Mouse (Mus musculus): ENCODE measurements around the gene Prps1l3. TPM values are rescaled to one million over a fixed set of nuclear protein-coding genes. Genes with fewer than 3 reads are reported as not detected.
"Not testable (repeated sequence)": the region's sequence is repeated elsewhere in the genome, so short reads cannot be mapped to it uniquely, and the experiment has no call there.

Prps1l3 gene
- polyA plus RNA-seq, 1 experiment = 25.5 TPM

DNA sequence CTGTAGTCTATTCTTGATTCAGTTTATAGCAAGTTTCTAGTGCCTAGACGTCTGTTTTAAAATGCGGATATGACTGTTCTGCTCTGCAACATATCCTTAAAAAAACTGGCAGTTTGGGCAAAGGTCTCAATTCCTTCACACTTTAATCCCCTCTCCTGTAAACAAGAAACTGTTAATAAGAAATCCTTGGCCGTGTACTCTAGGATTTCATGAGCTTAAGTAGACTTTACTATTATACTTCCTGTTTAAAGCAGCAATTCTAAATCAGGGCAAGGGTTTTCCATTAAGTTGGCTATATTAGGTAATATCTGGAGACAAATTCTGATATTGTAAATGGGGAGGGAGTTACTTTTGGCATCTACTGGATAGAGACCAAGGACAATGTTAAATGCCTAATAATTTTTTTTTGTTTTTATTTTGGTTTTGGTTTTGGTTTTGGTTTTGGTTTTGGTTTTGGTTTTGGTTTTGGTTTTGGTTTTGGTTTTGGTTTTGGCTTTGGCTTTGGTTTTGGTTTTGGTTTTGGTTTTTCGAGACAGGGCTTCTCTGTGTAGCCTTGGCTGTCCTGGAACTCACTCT is 25.8 kb upstream of the Prps1l3 start:
- H3K4me1 ChIP-seq (replicated peaks; ENCODE audit: control insufficient read depth, insufficient read depth, low read length) = no peaks in the 10 kb centered on the region
- no peak overlapping the region for H3K4me3 ChIP-seq (ENCODE audit: control insufficient read depth, insufficient read depth, low read length)
- no peak for DNase-seq
- no peak overlapping the region for H3K27ac ChIP-seq (ENCODE audit: control insufficient read depth, insufficient read depth, low read length)
- no peaks in the 10 kb centered on the region for H3K27me3 ChIP-seq (ENCODE audit: control insufficient read depth, insufficient read depth, low read length)
- no peaks in the 10 kb centered on the region for H3K36me3 ChIP-seq (ENCODE audit: control insufficient read depth, insufficient read depth, low read length)
- 83% methylated on average over 4 of the region's 4 CpGs for WGBS
- TF ChIP-seq CTCF (IDR thresholded peaks at IDR 0.05; ENCODE audit: borderline replicate concordance, control insufficient read depth, extremely low read depth, insufficient read depth, low read length, poor library complexity) (no peak), POLR2A (IDR thresholded peaks at IDR 0.05; ENCODE audit: control insufficient read depth, extremely low read depth, insufficient read depth, low read length, poor library complexity) (no peak)

- H3K36me3 ChIP-seq (ENCODE audit: control insufficient read depth, insufficient read depth, low read length) = no peaks in the 10 kb centered on the region
- H3K4me1 ChIP-seq (replicated peaks; ENCODE audit: control insufficient read depth, insufficient read depth, low read length) = peaks cover 4% of the 10 kb centered on the region
- DNase-seq = peak; percentile 67
- TF ChIP-seq CTCF (IDR thresholded peaks at IDR 0.05; ENCODE audit: borderline replicate concordance, control insufficient read depth, extremely low read depth, insufficient read depth, low read length, poor library complexity) (no peak), POLR2A (IDR thresholded peaks at IDR 0.05; ENCODE audit: control insufficient read depth, extremely low read depth, insufficient read depth, low read length, poor library complexity) (no peak)
- peak overlapping the region; percentile 23; the same call in 1 of the 2 replicates for H3K27ac ChIP-seq (ENCODE audit: control insufficient read depth, insufficient read depth, low read length)
- 12% methylated on average over 30 of the region's 30 CpGs for WGBS
- H3K4me3 ChIP-seq (ENCODE audit: control insufficient read depth, insufficient read depth, low read length) = peak overlapping the region; percentile 56
- H3K27me3 ChIP-seq (ENCODE audit: control insufficient read depth, insufficient read depth, low read length) = no peaks in the 10 kb centered on the region
These were observed 18.6 kb upstream of the Prps1l3 start for GRCm38 (mm10) chr12:57211353-57212311.

GRCm38 (mm10) chr12:57212463-57212862 is 17.7 kb upstream of the Prps1l3 start:
- WGBS = 92% methylated on average over 5 of the region's 5 CpGs
- not testable (repeated sequence) for H3K4me1 ChIP-seq (replicated peaks; ENCODE audit: control insufficient read depth, insufficient read depth, low read length); DNase-seq; H3K27me3 ChIP-seq (ENCODE audit: control insufficient read depth, insufficient read depth, low read length); H3K4me3 ChIP-seq (ENCODE audit: control insufficient read depth, insufficient read depth, low read length); H3K36me3 ChIP-seq (ENCODE audit: control insufficient read depth, insufficient read depth, low read length); H3K27ac ChIP-seq (ENCODE audit: control insufficient read depth, insufficient read depth, low read length)

DNA sequence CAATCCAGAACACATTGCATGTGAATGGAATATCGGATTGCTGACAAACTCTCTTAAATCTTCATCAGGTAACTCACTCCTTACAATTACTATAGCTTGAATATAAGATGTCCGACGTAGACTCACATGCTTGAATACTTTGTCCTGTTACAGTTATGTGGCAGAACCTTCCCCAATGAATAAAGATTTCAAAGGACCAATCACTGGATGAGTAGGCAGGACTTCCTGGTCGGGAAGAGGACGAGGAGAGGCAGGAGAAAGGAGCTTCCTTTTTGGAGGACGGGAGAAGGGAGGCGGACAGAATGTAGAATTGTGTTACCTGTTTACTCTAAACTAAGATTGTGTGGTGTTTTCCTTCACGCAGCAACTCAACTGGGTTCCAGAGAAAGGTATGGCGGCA is 3.8 kb upstream of the Prps1l3 start:
- no peaks in the 10 kb centered on the region for H3K27me3 ChIP-seq (ENCODE audit: control insufficient read depth, insufficient read depth, low read length)
- H3K4me1 ChIP-seq (replicated peaks; ENCODE audit: control insufficient read depth, insufficient read depth, low read length) = 0 out of 2 replicates have a peak, but pooled peaks cover under 1% of the 10 kb centered on the region
- DNase-seq = no peak
- no peak for TF ChIP-seq POLR2A (IDR thresholded peaks at IDR 0.05; ENCODE audit: control insufficient read depth, extremely low read depth, insufficient read depth, low read length, poor library complexity)
- no peak for TF ChIP-seq CTCF (IDR thresholded peaks at IDR 0.05; ENCODE audit: borderline replicate concordance, control insufficient read depth, extremely low read depth, insufficient read depth, low read length, poor library complexity)
- H3K27ac ChIP-seq (ENCODE audit: control insufficient read depth, insufficient read depth, low read length) = no peak overlapping the region
- no peaks in the 10 kb centered on the region for H3K36me3 ChIP-seq (ENCODE audit: control insufficient read depth, insufficient read depth, low read length)
- WGBS = 93% methylated on average over 9 of the region's 9 CpGs
- H3K4me3 ChIP-seq (ENCODE audit: control insufficient read depth, insufficient read depth, low read length) = no peak overlapping the region

DNA sequence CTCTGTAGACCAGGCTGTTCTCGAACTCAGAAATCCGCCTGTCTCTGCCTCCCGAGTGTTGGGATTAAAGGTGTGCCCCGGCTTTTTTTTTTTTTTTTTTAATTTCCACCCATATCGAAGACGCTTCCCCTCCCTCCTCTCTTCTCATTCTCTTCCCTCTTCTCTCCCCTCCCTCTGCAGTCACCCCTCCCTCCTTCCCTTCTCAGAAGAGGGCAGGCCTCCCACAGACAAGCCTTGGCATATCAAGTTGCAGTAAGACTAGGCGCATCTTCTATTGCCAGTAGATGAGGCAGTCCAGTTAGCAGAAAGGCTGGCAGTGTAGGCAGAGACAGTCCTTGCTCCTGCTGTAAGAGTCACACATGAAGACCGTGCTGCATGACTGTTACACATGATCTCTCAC is 2.4 kb upstream of the Prps1l3 start:
- no peaks in the 10 kb centered on the region for H3K27me3 ChIP-seq (ENCODE audit: control insufficient read depth, insufficient read depth, low read length)
- no peak for DNase-seq
- TF ChIP-seq CTCF (IDR thresholded peaks at IDR 0.05; ENCODE audit: borderline replicate concordance, control insufficient read depth, extremely low read depth, insufficient read depth, low read length, poor library complexity) = no peak
- TF ChIP-seq POLR2A (IDR thresholded peaks at IDR 0.05; ENCODE audit: control insufficient read depth, extremely low read depth, insufficient read depth, low read length, poor library complexity) = no peak
- no peaks in the 10 kb centered on the region for H3K36me3 ChIP-seq (ENCODE audit: control insufficient read depth, insufficient read depth, low read length)
- H3K4me3 ChIP-seq (ENCODE audit: control insufficient read depth, insufficient read depth, low read length) = no peak overlapping the region
- H3K4me1 ChIP-seq (replicated peaks; ENCODE audit: control insufficient read depth, insufficient read depth, low read length) = peaks cover 3% of the 10 kb centered on the region; the same call in 1 of the 2 replicates
- 93% methylated on average over 6 of the region's 8 CpGs for WGBS
- H3K27ac ChIP-seq (ENCODE audit: control insufficient read depth, insufficient read depth, low read length) = no peak overlapping the region

GRCm38 (mm10) chr12:57229703-57230102 is 509 bp upstream of the Prps1l3 start:
- Histone ChIP-seq H3K4me1 (replicated peaks; ENCODE audit: control insufficient read depth, insufficient read depth, low read length) (peaks cover 3% of the 10 kb centered on the region; the same call in 1 of the 2 replicates), H3K36me3 (ENCODE audit: control insufficient read depth, insufficient read depth, low read length) (no peaks in the 10 kb centered on the region), H3K4me3 (ENCODE audit: control insufficient read depth, insufficient read depth, low read length) (peak overlapping the region; percentile 55), H3K27me3 (ENCODE audit: control insufficient read depth, insufficient read depth, low read length) (no peaks in the 10 kb centered on the region), H3K27ac (ENCODE audit: control insufficient read depth, insufficient read depth, low read length) (peak overlapping the region; percentile 66)
- TF ChIP-seq CTCF (IDR thresholded peaks at IDR 0.05; ENCODE audit: borderline replicate concordance, control insufficient read depth, extremely low read depth, insufficient read depth, low read length, poor library complexity) = no peak
- TF ChIP-seq POLR2A (IDR thresholded peaks at IDR 0.05; ENCODE audit: control insufficient read depth, extremely low read depth, insufficient read depth, low read length, poor library complexity) = no peak
- 13% methylated on average over 4 of the region's 4 CpGs for WGBS
- no peak for DNase-seq

All from thymus, adult 2 months (tissue).